10 mouse cellular contexts compared by ENCODE assay signal in genomic region chr6:32585211-32585610, GRCm38 (mm10). TPM values are rescaled to one million over a fixed set of nuclear protein-coding genes. Genes with fewer than 3 reads are reported as not detected.
DNase-seq lines count a peak whose midpoint lies in the region; ATAC-seq lines count a peak whose summit lies in the region.
"Had no signal": no experiment of that assay in that cellular context is flagged by ENCODE, and none has a peak within 500 bp of the region (broad histone marks: within the 10 kb centered on the region; RNA-seq: fewer than 3 reads in every experiment).

No protein-coding gene starts in this region.

- 41% methylated on average over 3 of the region's 3 CpGs for WGBS in heart, embryonic 13.5 days
- WGBS in forebrain, embryonic 15.5 days: 25% methylated on average over 3 of the region's 3 CpGs
- 41% methylated on average over 3 of the region's 3 CpGs for WGBS in midbrain, embryonic 10.5 days
- WGBS in liver, embryonic 12.5 days (ENCODE audit: insufficient replicate concordance): 40% methylated on average over 3 of the region's 3 CpGs

- no peak overlapping the region for H3K27ac ChIP-seq in heart, embryonic 13.5 days (replicated peaks)
- H3K27ac ChIP-seq in forebrain, embryonic 15.5 days (replicated peaks): peak overlapping the region; percentile 50
- H3K27ac ChIP-seq in midbrain, embryonic 10.5 days (replicated peaks): no peak overlapping the region
- no peak overlapping the region for H3K27ac ChIP-seq in liver, embryonic 12.5 days

- peaks cover 34% of the 10 kb centered on the region for H3K4me1 ChIP-seq in heart, embryonic 13.5 days
- peaks cover 51% of the 10 kb centered on the region for H3K4me1 ChIP-seq in forebrain, embryonic 15.5 days
- peaks cover 70% of the 10 kb centered on the region for H3K4me1 ChIP-seq in midbrain, embryonic 10.5 days
- H3K4me1 ChIP-seq in liver, embryonic 12.5 days: peaks cover 12% of the 10 kb centered on the region

- peak overlapping the region; percentile 87 for H3K4me3 ChIP-seq in heart, embryonic 13.5 days
- H3K4me3 ChIP-seq in forebrain, embryonic 15.5 days: peak overlapping the region; percentile 92
- H3K4me3 ChIP-seq in midbrain, embryonic 10.5 days: peak overlapping the region; percentile 89; the same call in 1 of the 2 replicates
- H3K4me3 ChIP-seq in liver, embryonic 12.5 days: no peak overlapping the region

- H3K36me3 ChIP-seq in heart, embryonic 13.5 days: no peaks in the 10 kb centered on the region
- H3K36me3 ChIP-seq in forebrain, embryonic 15.5 days: no peaks in the 10 kb centered on the region
- no peaks in the 10 kb centered on the region for H3K36me3 ChIP-seq in midbrain, embryonic 10.5 days
- no peaks in the 10 kb centered on the region for H3K36me3 ChIP-seq in liver, embryonic 12.5 days

- ATAC-seq in heart, embryonic 13.5 days (ENCODE audit: extremely low read depth, insufficient number of reproducible peaks, low FRiP score, low TSS enrichment): no peak
- no peak for ATAC-seq in forebrain, embryonic 15.5 days (replicated peaks)
- ATAC-seq in liver, embryonic 12.5 days: no peak
- ATAC-seq in monocyte, adult 5-6 weeks (replicated peaks; ENCODE audit: insufficient number of reproducible peaks, low FRiP score, low TSS enrichment, poor library complexity, severe bottlenecking): no peak
- no peak for ATAC-seq in megakaryocyte progenitor cell, adult 5-6 weeks (replicated peaks; ENCODE audit: poor library complexity)

- peaks cover 22% of the 10 kb centered on the region for H3K27me3 ChIP-seq in heart, embryonic 13.5 days (replicated peaks)
- H3K27me3 ChIP-seq in forebrain, embryonic 15.5 days: 0 out of 2 replicates have a peak, but pooled peaks cover under 1% of the 10 kb centered on the region
- peaks cover 77% of the 10 kb centered on the region for H3K27me3 ChIP-seq in midbrain, embryonic 10.5 days (ENCODE audit: low read depth, poor library complexity, severe bottlenecking)
- H3K27me3 ChIP-seq in liver, embryonic 12.5 days (replicated peaks): peaks cover 80% of the 10 kb centered on the region

- peak overlapping the region; percentile 69 for H3K9ac ChIP-seq in heart, embryonic 13.5 days
- peak overlapping the region; percentile 41 for H3K9ac ChIP-seq in forebrain, embryonic 15.5 days (replicated peaks)
- no peak overlapping the region for H3K9ac ChIP-seq in liver, embryonic 12.5 days

- DNase-seq in heart, adult 9 months (ENCODE audit: low spot score in 2 of 2): no peak
- DNase-seq in brain, adult 2 months (ENCODE audit: low read depth, low spot score): peak; percentile 28
- no peak for DNase-seq in midbrain, embryonic 10.5 days (ENCODE audit: low spot score)
- DNase-seq: liver; right cerebral cortex, postnatal 25 days had no signal

- H3K4me2 ChIP-seq in heart, embryonic 13.5 days: peak overlapping the region; percentile 96
- peak overlapping the region; percentile 92 for H3K4me2 ChIP-seq in forebrain, embryonic 15.5 days (replicated peaks)
- no peak overlapping the region for H3K4me2 ChIP-seq in liver, embryonic 12.5 days

- H3K9me3 ChIP-seq in heart, embryonic 13.5 days: no peaks in the 10 kb centered on the region
- H3K9me3 ChIP-seq in forebrain, embryonic 15.5 days: no peaks in the 10 kb centered on the region
- no peaks in the 10 kb centered on the region for H3K9me3 ChIP-seq in midbrain, embryonic 10.5 days (replicated peaks)
- no peaks in the 10 kb centered on the region for H3K9me3 ChIP-seq in liver, embryonic 12.5 days (replicated peaks)

RNA-seq across cellular contexts. Expression of gene Plxna4, which starts 2.8 kb away (rescaled TPM):
- polyA plus RNA-seq in heart, embryonic 13.5 days (2015; fragmentation: Nextera tagmentation; extraction: Ambion mirVana): 5.5 TPM in 2 replicates
- 28.7 and 29.6 TPM in 2 replicates for polyA plus RNA-seq in forebrain, embryonic 15.5 days (2015; fragmentation: Nextera tagmentation; extraction: Ambion mirVana)
- polyA plus RNA-seq in midbrain, embryonic 10.5 days (2016; fragmentation: Nextera tagmentation; extraction: Ambion mirVana): 1.2 and 1.6 TPM in 2 replicates
- polyA plus RNA-seq in liver, embryonic 12.5 days (2016; fragmentation: Nextera tagmentation; extraction: Ambion mirVana): 0.78 and 0.79 TPM in 2 replicates
- total RNA-seq in monocyte, adult 5-6 weeks (2017): 0.21 to 1.9 TPM in 2 of 3 replicates, not detected in the other
- 0.05 TPM in 1 of 2 replicates, not detected in the other for total RNA-seq in megakaryocyte progenitor cell, adult 5-6 weeks (2015)
- total RNA-seq in megakaryocyte progenitor cell, adult 5-6 weeks (2017): under 0.01 and 0.14 TPM in 2 replicates
